Mouse (Mus musculus) CH12.LX (cell line): ENCODE results near the gene Ap1m1.
A peak's percentile ranks its signal among the peaks of the same experiment; 100 is the strongest.

Experiments
- BHLHE40 ChIP-seq: IDR thresholded peaks from 2 replicates; pipeline ENCODE4 v1.6.1; 2011; ENCODE audit warnings: mild to moderate bottlenecking, low read depth, low read length, improper control_type of control experiment
- CTCF ChIP-seq, 2 experiments: IDR thresholded peaks in 1 of 2; conservative IDR thresholded peaks in 1 of 2; 2 replicates each; pipeline ENCODE4 v1.5.1; 2011 to 2012; ENCODE audit warnings: low read depth in 2 of 2, low read length in 2 of 2, improper control_type of control experiment in 1 of 2, inconsistent platforms in 1 of 2, mild to moderate bottlenecking in 1 of 2, moderate library complexity in 1 of 2
- E2F4 ChIP-seq: IDR thresholded peaks from 2 replicates; pipeline ENCODE4 v1.6.1; 2011; ENCODE audit warnings: low read depth, low read length, improper control_type of control experiment; ENCODE audit not compliant: insufficient replicate concordance
- ELF1 ChIP-seq: IDR thresholded peaks from 2 replicates; pipeline ENCODE4 v1.6.1; 2014; ENCODE audit warnings: low read depth, mild to moderate bottlenecking, inconsistent platforms, low read length, improper control_type of control experiment
- EP300 ChIP-seq: IDR thresholded peaks from 2 replicates; pipeline ENCODE4 v1.6.1; 2011; ENCODE audit warnings: low read length, improper control_type of control experiment
- JUN ChIP-seq: IDR thresholded peaks from 2 replicates; pipeline ENCODE4 v1.6.1; 2011; ENCODE audit warnings: low read depth, mild to moderate bottlenecking, low read length, improper control_type of control experiment, moderate library complexity; ENCODE audit not compliant: insufficient read depth
- MYC ChIP-seq: IDR thresholded peaks from 2 replicates; pipeline ENCODE4 v1.6.1; 2011; ENCODE audit warnings: low read depth, mild to moderate bottlenecking, improper control_type of control experiment, low read length
- TBP ChIP-seq: conservative IDR thresholded peaks from 2 replicates; pipeline ENCODE4 v1.6.1; 2011; ENCODE audit warnings: low read depth, low read length, improper control_type of control experiment

DNA sequence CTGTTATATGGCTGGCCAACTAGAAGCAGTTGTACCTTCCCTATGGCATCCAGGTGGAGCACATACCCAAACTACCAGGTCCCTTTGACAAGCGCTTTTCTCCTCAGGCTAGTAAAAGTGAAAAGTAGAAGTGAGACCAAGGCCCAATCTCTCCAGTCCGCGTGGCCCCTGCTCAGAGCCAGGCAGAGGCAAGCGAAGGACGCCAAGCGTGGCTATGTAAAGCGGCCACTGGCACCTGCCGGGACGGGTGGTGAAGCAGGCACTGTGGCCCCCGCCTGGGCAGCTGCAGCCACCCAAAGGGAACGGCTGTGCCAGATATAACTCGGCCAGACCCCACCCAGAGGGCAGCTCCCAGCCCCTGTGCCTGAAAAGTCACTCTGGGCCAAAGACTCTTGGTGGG, 30.8 kb downstream of the Ap1m1 start:
- TF ChIP-seq ELF1: no peak
- TF ChIP-seq CTCF (conservative IDR thresholded peaks at IDR 0.05 in 1 of 2, IDR thresholded peaks at IDR 0.05 in 1 of 2; ENCODE audit: low read depth in 2 of 2, low read length in 2 of 2): peak in 1 of 2 experiments; percentile 19; a peak in 2 of 4 replicates
- peak; percentile 75 for TF ChIP-seq EP300
- TF ChIP-seq BHLHE40: peak; percentile 81
- TF ChIP-seq MYC: no peak; the same call in none of the 2 replicates
- TF ChIP-seq E2F4: no peak
- no peak for TF ChIP-seq JUN
- no peak for TF ChIP-seq TBP
